Mouse (Mus musculus) kidney, postnatal 25 days (tissue): ENCODE data around the gene Vmn2r71.

ENCODE experiments used
- DNase-seq, 2 experiments: peaks; one replicate each; pipeline ENCODE4 v3.0.0; 2021; ENCODE audit warnings: mixed read lengths in 2 of 2

Gene Vmn2r71

GRCm38 (mm10) chr7:85562787-85563186 is at the start of gene Vmn2r71:
Vmn2r71 (plus strand) TSS chr7:85563087.
- no peak for DNase-seq

GRCm38 (mm10) chr7:85542108-85542507 is 20.8 kb upstream of the Vmn2r71 start:
- no peak for DNase-seq

- no peak for DNase-seq
Observed at GRCm38 (mm10) chr7:85543118-85543517, 19.8 kb upstream of the Vmn2r71 start.

GRCm38 (mm10) chr7:85569092-85569491 is 6.2 kb downstream of the Vmn2r71 start, which contains the start of gene Vmn2r70:
Vmn2r70 (minus strand) TSS chr7:85569192.
- DNase-seq, result no peak
